Mouse (Mus musculus) adrenal gland, adult 8-10 months (tissue): Measurements from ENCODE around the gene Vwa2. TPM values are rescaled to one million over a fixed set of nuclear protein-coding genes. Genes with fewer than 3 reads are reported as not detected.

ENCODE experiments used
- DNase-seq: peaks from one replicate; pipeline ENCODE4 v3.0.0; 2022
- total RNA-seq, 4 experiments: library from RNA; stranded (reverse); gene quantifications; 2 replicates each; pipeline ENCODE4 v1.2.4; 2022

Gene Vwa2
- total RNA-seq, 4 experiments from 2014 or later, result not detected

- no peak for DNase-seq
These were observed 34.6 kb downstream of the Vwa2 start for GRCm38 (mm10) chr19:56908472-56909270.

GRCm38 (mm10) chr19:56910561-56910960 is 36.5 kb downstream of the Vwa2 start:
- DNase-seq, result no peak

- DNase-seq, result no peak
These were observed 39.7 kb downstream of the Vwa2 start for GRCm38 (mm10) chr19:56913761-56914160.

GRCm38 (mm10) chr19:56914658-56915057 is 40.6 kb downstream of the Vwa2 start:
- no peak for DNase-seq

- DNase-seq, result no peak
These were observed 41.0 kb downstream of the Vwa2 start for GRCm38 (mm10) chr19:56915084-56915483.

GRCm38 (mm10) chr19:56919628-56920027 is 45.6 kb downstream of the Vwa2 start:
- peak; percentile 81 for DNase-seq

GRCm38 (mm10) chr19:56920232-56920631 is 46.2 kb downstream of the Vwa2 start:
- no peak for DNase-seq

GRCm38 (mm10) chr19:56921744-56922143 is 47.7 kb downstream of the Vwa2 start:
- DNase-seq, result no peak

GRCm38 (mm10) chr19:56929392-56929791 is 55.3 kb downstream of the Vwa2 start:
- no peak for DNase-seq

- DNase-seq, result no peak
These were observed 56.0 kb downstream of the Vwa2 start for GRCm38 (mm10) chr19:56930029-56930428.

- no peak for DNase-seq
These were observed 59.8 kb downstream of the Vwa2 start for GRCm38 (mm10) chr19:56933800-56934199.

GRCm38 (mm10) chr19:56935111-56935510 is 61.1 kb downstream of the Vwa2 start:
- no peak for DNase-seq

GRCm38 (mm10) chr19:56935777-56936176 is 61.7 kb downstream of the Vwa2 start:
- no peak for DNase-seq

GRCm38 (mm10) chr19:56936253-56936652 is 62.2 kb downstream of the Vwa2 start:
- no peak for DNase-seq

- DNase-seq, result no peak
These were observed 63.9 kb downstream of the Vwa2 start for GRCm38 (mm10) chr19:56937911-56938310.

GRCm38 (mm10) chr19:56939826-56940225 is 65.8 kb downstream of the Vwa2 start:
- DNase-seq, result peak; percentile 47

- DNase-seq, result no peak
These were observed 66.5 kb downstream of the Vwa2 start for GRCm38 (mm10) chr19:56940507-56940906.

- DNase-seq, result no peak
These were observed 68.2 kb downstream of the Vwa2 start for GRCm38 (mm10) chr19:56942216-56942615.

- DNase-seq, result no peak
These were observed 70.2 kb downstream of the Vwa2 start for GRCm38 (mm10) chr19:56944211-56944610.

- DNase-seq, result no peak
These were observed 70.8 kb downstream of the Vwa2 start for GRCm38 (mm10) chr19:56944826-56945225.

GRCm38 (mm10) chr19:56945621-56946020 is 71.6 kb downstream of the Vwa2 start:
- no peak for DNase-seq

GRCm38 (mm10) chr19:56946277-56946676 is 72.2 kb downstream of the Vwa2 start:
- DNase-seq, result no peak

GRCm38 (mm10) chr19:56946727-56947126 is 72.7 kb downstream of the Vwa2 start:
- no peak for DNase-seq

GRCm38 (mm10) chr19:56947971-56948610 is 74.0 kb downstream of the Vwa2 start:
- no peak for DNase-seq
